Mouse (Mus musculus) kidney, embryonic 16.5 days (tissue): ENCODE measurements at regions not wholly inside any gene's neighbourhood (a gene's known extent, or its start where the extent isn't known, plus 50 kb on each side); places are given as distances from the start of the nearest gene placed in this dataset.

Experiments
- ATAC-seq: fragments of 200-750 bp; cut with Nextera tagmentation; 2 replicates; pipeline ENCODE4 v1.8.0; 2017; ENCODE audit warnings: moderate TSS enrichment; ENCODE audit not compliant: low FRiP score, low TSS enrichment
- H3K27ac ChIP-seq: fragments of 300-500 bp; sonication (generic); 2 replicates; pipeline ENCODE4 v1.5.1; 2014; ENCODE audit warnings: low read length
- H3K27me3 ChIP-seq: fragments of 300-500 bp; sonication (generic); 2 replicates; pipeline ENCODE4 v1.6.1; 2014; ENCODE audit warnings: low read length, control low read depth, mixed read lengths; ENCODE audit not compliant: insufficient read depth
- H3K36me3 ChIP-seq: fragments of 300-500 bp; sonication (generic); 2 replicates; pipeline ENCODE4 v1.6.1; 2014; ENCODE audit warnings: low read length, control low read depth, mixed read lengths; ENCODE audit not compliant: insufficient read depth
- H3K4me1 ChIP-seq: fragments of 300-500 bp; sonication (generic); 2 replicates; pipeline ENCODE4 v1.6.1; 2014; ENCODE audit warnings: low read length, control low read depth, mixed read lengths; ENCODE audit not compliant: insufficient read depth
- H3K4me2 ChIP-seq: fragments of 300-500 bp; sonication (generic); replicated peaks from 2 replicates; pipeline ENCODE4 v1.6.1; 2014; ENCODE audit warnings: low read depth, low read length
- H3K4me3 ChIP-seq: fragments of 300-500 bp; sonication (generic); 2 replicates; pipeline ENCODE4 v1.5.1; 2014; ENCODE audit warnings: mild to moderate bottlenecking, low read length
- H3K9ac ChIP-seq: fragments of 300-500 bp; sonication (generic); replicated peaks from 2 replicates; pipeline ENCODE4 v1.6.1; 2014; ENCODE audit warnings: low read length
- H3K9me3 ChIP-seq: fragments of 300-500 bp; sonication (generic); 2 replicates; pipeline ENCODE4 v1.6.1; 2016; ENCODE audit warnings: low read length, control low read depth
- WGBS: fragments of 180-500 bp; shearing (Covaris S2); extraction: QIAGEN DNeasy Blood & Tissue Kit; methylation state at CpG from one replicate; pipeline ENCODE4 v1.1.7; 2014; 5-methylcytosine and 5-hydroxymethylcytosine counted together

- 46% methylated on average over 9 of the region's 9 CpGs for WGBS
These were observed 52.8 kb upstream of the Ppm1b start for GRCm38 (mm10) chr17:84903625-84904337.

More at GRCm38 (mm10) chr17:84903625-84904337, 52.8 kb upstream of the Ppm1b start:
- Histone ChIP-seq H3K4me3 (no peak overlapping the region), H3K27ac (peak overlapping the region; percentile 50), H3K4me2 (no peak overlapping the region), H3K36me3 (no peaks in the 10 kb centered on the region), H3K4me1 (no peaks in the 10 kb centered on the region), H3K9ac (no peak overlapping the region), H3K27me3 (no peaks in the 10 kb centered on the region), H3K9me3 (no peaks in the 10 kb centered on the region)
- ATAC-seq, result peak; percentile 82
